Mouse (Mus musculus): ENCODE data around the gene Nudt21. TPM values are rescaled to one million over a fixed set of nuclear protein-coding genes. Genes with fewer than 3 reads are reported as not detected.

Gene Nudt21
- polyA plus RNA-seq, 1 experiment from 2014 or later = 100 TPM

- H3K36me3 ChIP-seq = peaks cover 35% of the 10 kb centered on the region
- H3K4me1 ChIP-seq = peaks cover 6% of the 10 kb centered on the region; the same call in 1 of the 2 replicates
- no peak for ATAC-seq
- no peaks in the 10 kb centered on the region for H3K9me3 ChIP-seq (replicated peaks)
- H3K9ac ChIP-seq = no peak overlapping the region
- 65% methylated on average over 6 of the region's 6 CpGs for WGBS (ENCODE audit: insufficient replicate concordance)
- peak overlapping the region; percentile 49 for H3K27ac ChIP-seq
- no peaks in the 10 kb centered on the region for H3K27me3 ChIP-seq (replicated peaks)
- H3K4me3 ChIP-seq = no peak overlapping the region
- H3K4me2 ChIP-seq = no peak overlapping the region
These were observed 68.5 kb downstream of the Nudt21 start for GRCm38 (mm10) chr8:93968293-93968692.

Other genes starting within 250 kb of the Nudt21 start
- gene Gnao1, start 227.1 kb downstream of the Nudt21 start, polyA plus RNA-seq (2016; fragmentation: Nextera tagmentation; extraction: Ambion mirVana) = 0.74 and 0.90 TPM in 2 replicates
- 78.1 and 79.9 TPM in 2 replicates for gene Amfr, start 24.2 kb downstream of the Nudt21 start, polyA plus RNA-seq (2016; fragmentation: Nextera tagmentation; extraction: Ambion mirVana)
- gene Ogfod1, start 167 bp upstream of the Nudt21 start, polyA plus RNA-seq (2016; fragmentation: Nextera tagmentation; extraction: Ambion mirVana) = 7.2 and 8.2 TPM in 2 replicates
- gene Bbs2, start 61.9 kb upstream of the Nudt21 start, polyA plus RNA-seq (2016; fragmentation: Nextera tagmentation; extraction: Ambion mirVana) = 5.5 and 6.3 TPM in 2 replicates
- not detected in 2 replicates for gene Mt4, start 100.2 kb upstream of the Nudt21 start, polyA plus RNA-seq (2016; fragmentation: Nextera tagmentation; extraction: Ambion mirVana)
- gene Mt3, start 115.6 kb upstream of the Nudt21 start, polyA plus RNA-seq (2016; fragmentation: Nextera tagmentation; extraction: Ambion mirVana) = 0.42 and 0.45 TPM in 2 replicates
- 1,025 and 1,037 TPM in 2 replicates for gene Mt2, start 135.6 kb upstream of the Nudt21 start, polyA plus RNA-seq (2016; fragmentation: Nextera tagmentation; extraction: Ambion mirVana)
- 3,299 and 3,537 TPM in 2 replicates for gene Mt1, start 142.1 kb upstream of the Nudt21 start, polyA plus RNA-seq (2016; fragmentation: Nextera tagmentation; extraction: Ambion mirVana)
- gene Nup93, start 177.5 kb upstream of the Nudt21 start, polyA plus RNA-seq (2016; fragmentation: Nextera tagmentation; extraction: Ambion mirVana) = 74.6 and 77.0 TPM in 2 replicates